Mouse (Mus musculus) kidney, adult 2 months (tissue): ENCODE measurements around the gene Prima1. TPM values are rescaled to one million over a fixed set of nuclear protein-coding genes. Genes with fewer than 3 reads are reported as not detected.
A peak's percentile ranks its signal among the peaks of the same experiment; 100 is the strongest.

ENCODE experiments used
- DNase-seq: peaks from one replicate; pipeline ENCODE4 v3.0.0; 2021
- H3K27ac ChIP-seq: fragments of 200-500 bp; 2 replicates; pipeline ENCODE4 v1.5.1; 2012; ENCODE audit warnings: low read depth, low read length, control low read depth, inconsistent platforms; ENCODE audit not compliant: insufficient read depth
- H3K27me3 ChIP-seq: fragments of 200-500 bp; replicated peaks from 2 replicates; pipeline ENCODE4 v1.6.1; 2012; ENCODE audit warnings: mild to moderate bottlenecking, moderate library complexity, low read length, inconsistent platforms; ENCODE audit not compliant: control insufficient read depth, insufficient read depth
- H3K36me3 ChIP-seq: fragments of 200-500 bp; 2 replicates; pipeline ENCODE4 v1.6.1; 2012; ENCODE audit warnings: mild to moderate bottlenecking, moderate library complexity, low read length, inconsistent platforms; ENCODE audit not compliant: control insufficient read depth, insufficient read depth
- H3K4me1 ChIP-seq: fragments of 200-500 bp; 2 replicates; pipeline ENCODE4 v1.6.1; 2011; ENCODE audit warnings: low read length; ENCODE audit not compliant: control insufficient read depth, insufficient read depth
- H3K4me3 ChIP-seq: fragments of 200-500 bp; 2 replicates; pipeline ENCODE4 v1.5.1; 2011; ENCODE audit warnings: mild to moderate bottlenecking, low read depth, low read length, control low read depth; ENCODE audit not compliant: insufficient read depth
- CTCF ChIP-seq: fragments of 200-500 bp; conservative IDR thresholded peaks from 2 replicates; pipeline ENCODE4 v1.5.1; 2011; ENCODE audit warnings: low read depth, mild to moderate bottlenecking, control low read depth, low read length, moderate library complexity, mixed read lengths; ENCODE audit not compliant: insufficient read depth, insufficient read length
- POLR2A ChIP-seq: fragments of 200-500 bp; IDR thresholded peaks from one replicate; pipeline ENCODE4 v1.6.1; 2011; ENCODE audit warnings: low read depth, low read length, control low read depth
- WGBS: fragments of 180-500 bp; shearing (Covaris S2); methylation state at CpG from one replicate; pipeline ENCODE4 v1.1.7; 2018; 5-methylcytosine and 5-hydroxymethylcytosine counted together
- polyA plus RNA-seq: library from polyadenylated mRNA; depleted of rRNA; stranded (reverse); fragments of >200 nt; gene quantifications from 2 replicates; pipeline ENCODE4 v1.2.3, GENCODE M21; 2012

The Prima1 gene
- polyA plus RNA-seq, 1 experiment: 6.6 TPM

GRCm38 (mm10) chr12:103273051-103273450, 31.1 kb upstream of the Prima1 start:
- no peak for DNase-seq
- H3K27ac ChIP-seq: no peak overlapping the region
- TF ChIP-seq POLR2A (no peak), CTCF (no peak)
- WGBS: 62% methylated on average over 6 of the region's 6 CpGs
- no peak overlapping the region for H3K4me3 ChIP-seq
- H3K4me1 ChIP-seq: no peaks in the 10 kb centered on the region
- no peaks in the 10 kb centered on the region for H3K27me3 ChIP-seq
- no peaks in the 10 kb centered on the region for H3K36me3 ChIP-seq

GRCm38 (mm10) chr12:103272176-103272575, 30.2 kb upstream of the Prima1 start:
- Histone ChIP-seq H3K4me1 (no peaks in the 10 kb centered on the region), H3K27me3 (no peaks in the 10 kb centered on the region), H3K36me3 (no peaks in the 10 kb centered on the region), H3K4me3 (no peak overlapping the region), H3K27ac (no peak overlapping the region)
- 88% methylated on average over 3 of the region's 3 CpGs for WGBS
- DNase-seq: no peak
- no peak for TF ChIP-seq POLR2A
- TF ChIP-seq CTCF: no peak

GRCm38 (mm10) chr12:103266605-103267004, 24.7 kb upstream of the Prima1 start:
- WGBS: 26% methylated on average over 3 of the region's 3 CpGs
- no peak overlapping the region for H3K4me3 ChIP-seq
- TF ChIP-seq CTCF (no peak), POLR2A (no peak)
- H3K27ac ChIP-seq: no peak overlapping the region
- no peaks in the 10 kb centered on the region for H3K36me3 ChIP-seq
- no peak for DNase-seq
- H3K4me1 ChIP-seq: no peaks in the 10 kb centered on the region
- no peaks in the 10 kb centered on the region for H3K27me3 ChIP-seq

GRCm38 (mm10) chr12:103262017-103262865, 20.3 kb upstream of the Prima1 start:
- TF ChIP-seq POLR2A (no peak), CTCF (peak; percentile 78)
- Histone ChIP-seq H3K4me3 (no peak overlapping the region), H3K27me3 (no peaks in the 10 kb centered on the region), H3K36me3 (no peaks in the 10 kb centered on the region), H3K4me1 (no peaks in the 10 kb centered on the region), H3K27ac (no peak overlapping the region)
- DNase-seq: peak; percentile 47
- 51% methylated on average over 13 of the region's 13 CpGs for WGBS

GRCm38 (mm10) chr12:103252901-103253434, 11.0 kb upstream of the Prima1 start:
- Histone ChIP-seq H3K4me1 (no peaks in the 10 kb centered on the region), H3K36me3 (no peaks in the 10 kb centered on the region), H3K27ac (no peak overlapping the region), H3K27me3 (no peaks in the 10 kb centered on the region), H3K4me3 (no peak overlapping the region)
- DNase-seq: no peak
- 92% methylated on average over 8 of the region's 8 CpGs for WGBS
- TF ChIP-seq CTCF (no peak), POLR2A (no peak)

- Histone ChIP-seq H3K36me3 (no peaks in the 10 kb centered on the region), H3K27me3 (no peaks in the 10 kb centered on the region), H3K27ac (no peak overlapping the region), H3K4me1 (no peaks in the 10 kb centered on the region), H3K4me3 (no peak overlapping the region)
- TF ChIP-seq POLR2A: no peak
- TF ChIP-seq CTCF: no peak
- WGBS: 68% methylated on average over 5 of the region's 5 CpGs
- peak; percentile 34 for DNase-seq
Measured at GRCm38 (mm10) chr12:103251151-103251550, 9.2 kb upstream of the Prima1 start.

- Histone ChIP-seq H3K4me3 (no peak overlapping the region), H3K27ac (no peak overlapping the region), H3K4me1 (no peaks in the 10 kb centered on the region), H3K36me3 (no peaks in the 10 kb centered on the region), H3K27me3 (no peaks in the 10 kb centered on the region)
- no peak for DNase-seq
- 79% methylated on average over 6 of the region's 6 CpGs for WGBS
- no peak for TF ChIP-seq CTCF
- TF ChIP-seq POLR2A: no peak
Measured at GRCm38 (mm10) chr12:103250333-103250732, 8.4 kb upstream of the Prima1 start.
